Comparison of ENCODE assay signal across 8 mouse cellular contexts in genomic region chr6:89286700-89287428, GRCm38 (mm10).
A peak's percentile ranks its signal among the peaks of the same experiment; 100 is the strongest.
DNase-seq lines count a peak whose midpoint lies in the region; ATAC-seq lines count a peak whose summit lies in the region.

No protein-coding gene starts in this region.

- H3K4me1 ChIP-seq in forebrain, embryonic 15.5 days: peaks cover 5% of the 10 kb centered on the region
- H3K4me1 ChIP-seq in liver, embryonic 12.5 days: no peaks in the 10 kb centered on the region

- no peaks in the 10 kb centered on the region for H3K36me3 ChIP-seq in forebrain, embryonic 15.5 days
- no peaks in the 10 kb centered on the region for H3K36me3 ChIP-seq in liver, embryonic 12.5 days

- 62% methylated on average over 6 of the region's 6 CpGs for WGBS in forebrain, embryonic 15.5 days
- WGBS in liver, embryonic 12.5 days (ENCODE audit: insufficient replicate concordance): 39% methylated on average over 6 of the region's 6 CpGs

- no peaks in the 10 kb centered on the region for H3K27me3 ChIP-seq in forebrain, embryonic 15.5 days
- H3K27me3 ChIP-seq in liver, embryonic 12.5 days (replicated peaks): peaks cover 12% of the 10 kb centered on the region

- intact Hi-C loops in left cerebral cortex, postnatal 25 days (cut with DNase I): no loop called here

- peak; percentile 58 for ATAC-seq in forebrain, embryonic 15.5 days (replicated peaks)
- peak; percentile 48; the same call in 1 of the 2 replicates for ATAC-seq in liver, embryonic 12.5 days

- no peaks in the 10 kb centered on the region for H3K9me3 ChIP-seq in forebrain, embryonic 15.5 days
- H3K9me3 ChIP-seq in liver, embryonic 12.5 days (replicated peaks): 0 out of 2 replicates have a peak, but pooled peaks cover 4% of the 10 kb centered on the region

- no peak overlapping the region for H3K4me2 ChIP-seq in forebrain, embryonic 15.5 days (replicated peaks)
- no peak overlapping the region for H3K4me2 ChIP-seq in liver, embryonic 12.5 days

- DNase-seq in left cerebral cortex, postnatal 25 days (ENCODE audit: low spot score in 2 of 2): peak; percentile 20 to 39
- DNase-seq in left cerebral cortex, adult 18-20 months (ENCODE audit: low spot score in 2 of 2): no peak
- peak; percentile 90 for DNase-seq in adrenal gland, adult 2 months
- peak; percentile 84 for DNase-seq in naive thymus-derived CD4-positive, alpha-beta T cell, adult 2 months (ENCODE audit: low read depth)
- peak; percentile 86 for DNase-seq in thymus, postnatal 4 days
- no peak for DNase-seq in urinary bladder, postnatal 36 days (ENCODE audit: low spot score in 2 of 2)

- no peak overlapping the region for H3K4me3 ChIP-seq in forebrain, embryonic 15.5 days
- H3K4me3 ChIP-seq in liver, embryonic 12.5 days: no peak overlapping the region

- H3K9ac ChIP-seq in forebrain, embryonic 15.5 days (replicated peaks): no peak overlapping the region
- H3K9ac ChIP-seq in liver, embryonic 12.5 days: no peak overlapping the region

- no peak overlapping the region for H3K27ac ChIP-seq in forebrain, embryonic 15.5 days (replicated peaks)
- H3K27ac ChIP-seq in liver, embryonic 12.5 days: no peak overlapping the region

Comparison
In these comparisons a context has a peak if more than half of its experiments do, and no peak if none do; other contexts are left out.
1. DNase-seq: peak in left cerebral cortex, postnatal 25 days (2 of 2), adrenal gland, adult 2 months (single experiment), naive thymus-derived CD4-positive, alpha-beta T cell, adult 2 months (single experiment) and thymus, postnatal 4 days (single experiment); none in left cerebral cortex, adult 18-20 months (0 of 2) and urinary bladder, postnatal 36 days (0 of 2).